Mouse (Mus musculus) urinary bladder, adult 2 months (tissue): Measurements from ENCODE around the gene Stum. TPM values are rescaled to one million over a fixed set of nuclear protein-coding genes. Genes with fewer than 3 reads are reported as not detected.
"Not testable (repeated sequence)": the region's sequence is repeated elsewhere in the genome, so short reads cannot be mapped to it uniquely, and the experiment has no call there.

Experiments used
- DNase-seq: peaks from one replicate; pipeline ENCODE4 v3.0.0; 2022; ENCODE audit warnings: low spot score
- polyA plus RNA-seq: library from polyadenylated mRNA; depleted of rRNA; stranded (reverse); fragments of >200 nt; gene quantifications from 2 replicates; pipeline ENCODE4 v1.2.3, GENCODE M21; 2012; rRNA removed

The Stum gene
- 71.6 and 86.2 TPM in 2 replicates for polyA plus RNA-seq

- DNase-seq = peak; percentile 70
Observed at GRCm38 (mm10) chr1:180483399-180484291, at the start of gene Stum. TSS of gene Stum (minus strand) at chr1:180483504.

GRCm38 (mm10) chr1:180532671-180533070 is 49.4 kb upstream of the Stum start:
- DNase-seq = no peak

GRCm38 (mm10) chr1:180530457-180531263 is 47.4 kb upstream of the Stum start:
- DNase-seq = no peak

GRCm38 (mm10) chr1:180529847-180530246 is 46.5 kb upstream of the Stum start:
- DNase-seq = no peak

GRCm38 (mm10) chr1:180525301-180525700 is 42.0 kb upstream of the Stum start:
- DNase-seq = no peak

GRCm38 (mm10) chr1:180523320-180523719 is 40.0 kb upstream of the Stum start:
- DNase-seq = no peak

- DNase-seq = no peak
Observed at GRCm38 (mm10) chr1:180520190-180520589, 36.9 kb upstream of the Stum start.

GRCm38 (mm10) chr1:180519520-180519919 is 36.2 kb upstream of the Stum start:
- no peak for DNase-seq

GRCm38 (mm10) chr1:180518899-180519298 is 35.6 kb upstream of the Stum start:
- DNase-seq = not testable (repeated sequence)

- no peak for DNase-seq
Observed at GRCm38 (mm10) chr1:180518412-180518811, 35.1 kb upstream of the Stum start.

- DNase-seq = no peak
Observed at GRCm38 (mm10) chr1:180517390-180518054, 34.2 kb upstream of the Stum start.

GRCm38 (mm10) chr1:180514077-180514476 is 30.8 kb upstream of the Stum start:
- DNase-seq = no peak

GRCm38 (mm10) chr1:180510879-180511278 is 27.6 kb upstream of the Stum start:
- no peak for DNase-seq

- DNase-seq = no peak
Observed at GRCm38 (mm10) chr1:180510442-180510841, 27.1 kb upstream of the Stum start.

- DNase-seq = no peak
Observed at GRCm38 (mm10) chr1:180508662-180509061, 25.4 kb upstream of the Stum start.

GRCm38 (mm10) chr1:180507291-180507791 is 24.0 kb upstream of the Stum start:
- no peak for DNase-seq

- no peak for DNase-seq
Observed at GRCm38 (mm10) chr1:180506341-180506740, 23.0 kb upstream of the Stum start.

- DNase-seq = no peak
Observed at GRCm38 (mm10) chr1:180504899-180505298, 21.6 kb upstream of the Stum start.

- DNase-seq = no peak
Observed at GRCm38 (mm10) chr1:180503484-180503883, 20.2 kb upstream of the Stum start.

- DNase-seq = no peak
Observed at GRCm38 (mm10) chr1:180502566-180502965, 19.3 kb upstream of the Stum start.

- no peak for DNase-seq
Observed at GRCm38 (mm10) chr1:180500641-180501040, 17.3 kb upstream of the Stum start.

GRCm38 (mm10) chr1:180500218-180500617 is 16.9 kb upstream of the Stum start:
- DNase-seq = no peak
